Mouse (Mus musculus) MEL (cell line): Measurements from ENCODE around the gene Chpf. TPM values are rescaled to one million over a fixed set of nuclear protein-coding genes. Genes with fewer than 3 reads are reported as not detected.

Experiments
- DNase-seq: peaks from one replicate; pipeline ENCODE4 v3.0.0; 2011; ENCODE audit warnings: low read depth, low spot score
- H3K27ac ChIP-seq: 2 replicates; pipeline ENCODE4 v1.5.1; 2012; ENCODE audit warnings: low read depth, mild to moderate bottlenecking, control low read depth, low read length, moderate library complexity; ENCODE audit not compliant: control insufficient read depth
- H3K27me3 ChIP-seq, 2 experiments: fragments of 150-350 bp in 1 of 2; sonication (generic) in 1 of 2; 2 replicates each; pipeline ENCODE4 v1.6.1; 2012; ENCODE audit warnings: low read length in 2 of 2, mild to moderate bottlenecking in 2 of 2, improper control_type of control experiment in 1 of 2, moderate library complexity in 1 of 2; ENCODE audit not compliant: insufficient read depth in 2 of 2, control insufficient read depth in 1 of 2
- H3K36me3 ChIP-seq, 2 experiments: 2 replicates each; pipeline ENCODE4 v1.6.1; 2012 to 2014; ENCODE audit warnings: low read length in 2 of 2, improper control_type of control experiment in 1 of 2, inconsistent platforms in 1 of 2, mild to moderate bottlenecking in 1 of 2; ENCODE audit not compliant: insufficient read depth in 2 of 2, control insufficient read depth in 1 of 2
- H3K4me1 ChIP-seq, 2 experiments: fragments of 150-350 bp in 1 of 2; sonication (generic) in 1 of 2; 2 replicates each; pipeline ENCODE4 v1.6.1; 2012; ENCODE audit warnings: low read length in 2 of 2, improper control_type of control experiment in 1 of 2, mild to moderate bottlenecking in 1 of 2; ENCODE audit not compliant: insufficient read depth in 2 of 2, control insufficient read depth in 1 of 2
- H3K4me3 ChIP-seq, 2 experiments: fragments of 150-350 bp in 1 of 2; sonication (generic) in 1 of 2; 2 replicates each; pipeline ENCODE4 v1.5.1; 2012; ENCODE audit warnings: low read depth in 2 of 2, low read length in 2 of 2, mild to moderate bottlenecking in 2 of 2, moderate library complexity in 2 of 2, control low read depth in 1 of 2, improper control_type of control experiment in 1 of 2; ENCODE audit not compliant: control insufficient read depth in 1 of 2, insufficient read depth in 1 of 2
- H3K79me2 ChIP-seq: 2 replicates; pipeline ENCODE4 v1.6.1; 2012; ENCODE audit warnings: mild to moderate bottlenecking, low read length, moderate library complexity; ENCODE audit not compliant: control insufficient read depth, poor library complexity, insufficient read depth
- H3K9ac ChIP-seq: 2 replicates; pipeline ENCODE4 v1.6.1; 2012; ENCODE audit warnings: low read depth, mild to moderate bottlenecking, control low read depth, low read length, moderate library complexity; ENCODE audit not compliant: control insufficient read depth, poor library complexity, severe bottlenecking
- H3K9me3 ChIP-seq: fragments of 150-350 bp; sonication (generic); replicated peaks from 2 replicates; pipeline ENCODE4 v1.6.1; 2012; ENCODE audit warnings: mild to moderate bottlenecking, low read length, improper control_type of control experiment, moderate library complexity; ENCODE audit not compliant: insufficient read depth
- ELF1 ChIP-seq: IDR thresholded peaks from 2 replicates; pipeline ENCODE4 v1.6.1; 2014; ENCODE audit warnings: low read depth, mild to moderate bottlenecking, inconsistent platforms, low read length, improper control_type of control experiment, moderate library complexity
- ETS1 ChIP-seq: IDR thresholded peaks from 2 replicates; pipeline ENCODE4 v1.6.1; 2012; ENCODE audit warnings: low read depth, mild to moderate bottlenecking, inconsistent platforms, low read length, improper control_type of control experiment, moderate library complexity
- GABPA ChIP-seq: IDR thresholded peaks from 2 replicates; pipeline ENCODE4 v1.6.1; 2012; ENCODE audit warnings: low read depth, mild to moderate bottlenecking, inconsistent platforms, low read length, improper control_type of control experiment, moderate library complexity
- MAX ChIP-seq: IDR thresholded peaks from 2 replicates; pipeline ENCODE4 v1.6.1; 2011; ENCODE audit warnings: low read length, improper control_type of control experiment
- MYB ChIP-seq: IDR thresholded peaks from 2 replicates; pipeline ENCODE4 v1.6.1; 2011; ENCODE audit warnings: mild to moderate bottlenecking, low read depth, low read length, improper control_type of control experiment
- MYC ChIP-seq: IDR thresholded peaks from 2 replicates; pipeline ENCODE4 v1.6.1; 2011; ENCODE audit warnings: low read depth, mild to moderate bottlenecking, low read length, improper control_type of control experiment, moderate library complexity
- NELFE ChIP-seq: IDR thresholded peaks from 2 replicates; pipeline ENCODE4 v1.6.1; 2011; ENCODE audit warnings: low read depth, low read length, improper control_type of control experiment
- POLR2A ChIP-seq, 2 experiments: IDR thresholded peaks; 2 replicates each; pipeline ENCODE4 v1.6.1; 2011 to 2012; ENCODE audit warnings: low read length in 2 of 2, mild to moderate bottlenecking in 2 of 2, control low read depth in 1 of 2, improper control_type of control experiment in 1 of 2, low read depth in 1 of 2, moderate library complexity in 1 of 2; ENCODE audit not compliant: control insufficient read depth in 1 of 2, insufficient read depth in 1 of 2, poor library complexity in 1 of 2
- POLR2AphosphoS5 ChIP-seq: IDR thresholded peaks from 2 replicates; pipeline ENCODE4 v1.6.1; 2012; ENCODE audit warnings: low read depth, borderline replicate concordance, mild to moderate bottlenecking, inconsistent platforms, low read length, moderate library complexity, mixed read lengths
- TAL1 ChIP-seq: IDR thresholded peaks from 2 replicates; pipeline ENCODE4 v1.6.1; 2012; ENCODE audit warnings: mild to moderate bottlenecking, inconsistent platforms, low read length, moderate library complexity, mixed read lengths
- UBTF ChIP-seq: IDR thresholded peaks from 2 replicates; pipeline ENCODE4 v1.6.1; 2012; ENCODE audit warnings: low read depth, mild to moderate bottlenecking, inconsistent platforms, low read length, improper control_type of control experiment, moderate library complexity, borderline replicate concordance; ENCODE audit not compliant: insufficient read depth
- USF2 ChIP-seq, 2 experiments: IDR thresholded peaks; 2 replicates each; pipeline ENCODE4 v1.6.1; 2011 to 2012; ENCODE audit warnings: improper control_type of control experiment in 2 of 2, low read length in 2 of 2, borderline replicate concordance in 1 of 2, inconsistent platforms in 1 of 2, low read depth in 1 of 2, mild to moderate bottlenecking in 1 of 2; ENCODE audit not compliant: insufficient read depth in 1 of 2
- ZC3H11A ChIP-seq: IDR thresholded peaks from 2 replicates; pipeline ENCODE4 v1.6.1; 2012; ENCODE audit warnings: low read depth, mild to moderate bottlenecking, inconsistent platforms, low read length, improper control_type of control experiment
- ZNF384 ChIP-seq: IDR thresholded peaks from 2 replicates; pipeline ENCODE4 v1.6.1; 2012; ENCODE audit warnings: low read depth, mild to moderate bottlenecking, inconsistent platforms, low read length, improper control_type of control experiment
- polyA plus RNA-seq, 2 experiments: library from polyadenylated mRNA; stranded (reverse) in 1 of 2; unstranded in 1 of 2; fragments of >175 nt in 1 of 2; fragments of >200 nt in 1 of 2; gene quantifications; 2 replicates each; pipeline versions ENCODE4 v1.2.1 to v1.2.4; 2012; ENCODE audit warnings: low replicate concordance in 2 of 2, low read depth in 1 of 2; ENCODE audit not compliant: insufficient read length in 2 of 2, insufficient read depth in 1 of 2, missing spikeins in 1 of 2
- total RNA-seq: library from RNA; depleted of rRNA; stranded (reverse); fragments of 300-350 nt; gene quantifications from 2 replicates; pipeline ENCODE4 v1.2.3, GENCODE M21; 2012

The Chpf gene
- total and polyA plus RNA-seq, 3 experiments: 32.3 to 49.0 TPM; not detected in 1

DNA sequence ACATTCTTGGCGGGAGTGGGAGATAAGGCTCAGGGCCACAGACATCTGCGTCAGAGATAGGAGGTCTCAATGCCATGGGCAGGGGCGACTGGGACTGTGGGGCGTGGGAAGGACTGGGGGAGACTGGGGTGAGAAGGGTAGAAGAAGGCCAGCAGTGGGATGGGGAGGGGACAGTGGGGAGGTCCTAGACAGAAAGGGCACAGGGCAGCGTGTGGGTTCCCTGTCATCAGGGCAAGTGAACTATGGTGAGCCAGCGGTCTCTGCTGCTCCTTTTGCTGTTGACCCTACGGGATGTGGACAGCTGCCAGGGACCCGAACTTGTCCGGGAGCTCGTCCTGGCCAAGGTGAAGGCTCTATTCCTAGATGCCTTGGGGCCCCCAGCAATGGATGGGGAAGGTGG lies 27.9 kb upstream of the Chpf start, which contains the start of gene Inha:
TSS of gene Inha (plus strand) at position 72 of the 400 bp plus-strand sequence.
- Histone ChIP-seq H3K27me3 (no peaks in the 10 kb centered on the region), H3K9ac (no peak within 1 kb of the TSS), H3K36me3 (no peaks in the 10 kb centered on the region), H3K4me3 (no peak within 1 kb of the TSS), H3K9me3 (no peaks in the 10 kb centered on the region), H3K79me2 (no peaks in the 10 kb centered on the region)
- no peak for DNase-seq
- TF ChIP-seq ETS1 (no peak), ELF1 (no peak), POLR2AphosphoS5 (no peak), ZNF384 (no peak), MYC (no peak), MAX (no peak), TAL1 (no peak), GABPA (no peak), NELFE (no peak), MYB (no peak)
- TF ChIP-seq, all 39 proteins: peak for 0
- no peak within 1 kb of the TSS for H3K27ac ChIP-seq
- no peaks in the 10 kb centered on the region for H3K4me1 ChIP-seq

DNA sequence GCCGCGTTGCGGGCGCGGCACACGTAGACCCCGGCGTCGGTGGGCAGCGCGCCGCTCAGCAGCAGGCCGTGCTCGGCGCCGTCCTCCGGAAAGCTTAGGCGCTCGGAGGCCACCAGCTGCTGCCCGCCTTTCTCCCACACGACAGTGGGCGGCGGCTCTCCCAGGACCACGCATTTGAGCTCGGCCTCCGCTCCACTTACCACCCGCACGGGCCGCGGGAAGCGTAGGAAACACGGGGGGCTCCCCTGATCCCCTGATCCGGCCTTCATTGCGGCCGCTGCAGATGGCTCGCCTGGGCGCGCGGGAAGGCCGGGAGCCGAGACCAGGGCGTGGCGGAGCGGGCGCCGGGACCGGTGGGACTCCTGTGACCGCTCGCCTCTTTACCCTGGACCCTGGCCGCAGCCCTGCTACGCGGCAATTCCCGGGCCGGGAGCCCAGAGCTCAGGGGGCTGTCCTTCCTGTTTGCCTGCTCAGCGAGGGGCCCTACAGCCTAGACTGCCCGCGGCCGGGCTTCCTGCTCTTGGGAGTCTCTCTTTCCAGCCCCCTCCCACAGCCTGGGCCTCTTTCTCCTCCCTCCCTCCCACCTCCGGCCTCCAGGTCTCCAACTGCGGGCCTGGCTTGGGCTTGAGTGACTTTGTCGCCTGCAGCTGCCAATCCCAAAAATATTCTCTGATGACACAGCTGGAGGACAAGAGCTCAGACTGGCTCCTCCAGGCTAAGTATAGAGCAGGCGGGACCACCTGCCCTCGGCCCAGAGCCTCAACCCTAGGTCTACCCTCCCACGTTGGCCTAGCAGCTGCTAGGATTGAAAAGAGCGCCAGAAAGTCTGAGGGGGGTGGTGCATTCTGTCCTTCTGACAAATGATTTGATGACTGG lies 27.1 kb upstream of the Chpf start, which contains the start of gene Obsl1:
TSS of gene Obsl1 (minus strand) at position 497 of the 876 bp plus-strand sequence.
- Histone ChIP-seq H3K9me3 (no peaks in the 10 kb centered on the region), H3K36me3 (no peaks in the 10 kb centered on the region), H3K79me2 (no peaks in the 10 kb centered on the region), H3K9ac (no peak within 1 kb of the TSS), H3K4me3 (no peak within 1 kb of the TSS), H3K4me1 (no peaks in the 10 kb centered on the region), H3K27me3 (no peaks in the 10 kb centered on the region), H3K27ac (no peak within 1 kb of the TSS)
- DNase-seq: no peak
- TF ChIP-seq UBTF (no peak), USF2 (IDR thresholded peaks at IDR 0.05; ENCODE audit: borderline replicate concordance in 1 of 2, insufficient read depth in 1 of 2, low read depth in 1 of 2, low read length in 2 of 2) (no peak), ZC3H11A (no peak), POLR2A (IDR thresholded peaks at IDR 0.05; ENCODE audit: control insufficient read depth in 1 of 2, insufficient read depth in 1 of 2, low read depth in 1 of 2, low read length in 2 of 2, poor library complexity in 1 of 2) (0 out of 4 replicates have a peak, but pooled peaks of 1 of the 2 experiments have one; percentile 25)
